Mouse (Mus musculus) adrenal gland, postnatal 36 days (tissue): ENCODE measurements around the gene Tmcc1. TPM values are rescaled to one million over a fixed set of nuclear protein-coding genes. Genes with fewer than 3 reads are reported as not detected.
"Not testable (repeated sequence)": the region's sequence is repeated elsewhere in the genome, so short reads cannot be mapped to it uniquely, and the experiment has no call there.

ENCODE experiments used
- DNase-seq, 2 experiments: peaks; one replicate each; pipeline ENCODE4 v3.0.0; 2021; ENCODE audit warnings: mixed read lengths in 1 of 2
- total RNA-seq, 2 experiments: library from RNA; stranded (reverse); gene quantifications; 2 replicates each; pipeline ENCODE4 v1.2.3; 2021

Gene Tmcc1
- total RNA-seq, 2 experiments from 2014 or later, result 20.8 to 20.9 TPM

DNA sequence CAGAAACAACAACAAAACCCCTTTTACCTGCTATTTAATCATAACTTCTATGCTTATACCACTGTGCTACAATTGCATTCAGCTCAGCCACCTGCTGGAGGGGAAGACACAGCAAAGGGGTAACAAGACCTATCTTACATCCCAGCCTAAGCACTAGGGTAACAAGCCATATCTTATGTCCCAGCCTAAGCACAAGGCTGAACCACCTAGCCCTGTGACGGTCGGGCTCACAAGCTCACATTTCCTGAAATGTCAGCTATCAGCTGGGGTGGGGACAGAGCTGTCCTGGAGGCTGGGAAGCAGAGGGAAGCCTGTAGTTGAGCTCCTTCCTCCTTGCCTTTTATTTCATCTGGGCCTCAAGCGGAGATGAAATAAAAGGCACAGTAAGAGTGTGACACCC is 115.7 kb downstream of the Tmcc1 start:
- no peak for DNase-seq

DNA sequence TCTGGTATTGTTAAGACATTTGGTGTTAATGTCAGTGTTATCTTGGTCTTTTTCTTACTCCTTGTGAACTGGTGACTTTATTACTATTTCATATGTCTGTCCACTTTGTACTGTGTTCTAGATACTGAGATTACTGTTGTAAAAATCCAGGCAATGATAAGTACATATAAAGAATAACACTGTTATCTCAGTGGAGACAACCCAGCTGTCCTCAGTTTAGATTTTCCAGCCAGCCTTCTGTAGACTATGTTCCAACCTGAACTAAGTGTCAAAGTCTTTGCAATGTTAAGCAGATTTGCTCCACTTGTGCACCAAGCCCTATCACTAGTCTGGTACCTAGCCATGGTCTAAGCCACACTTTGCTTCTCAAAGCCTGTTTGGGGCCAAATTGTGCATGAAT is 118.4 kb downstream of the Tmcc1 start:
- no peak for DNase-seq

DNA sequence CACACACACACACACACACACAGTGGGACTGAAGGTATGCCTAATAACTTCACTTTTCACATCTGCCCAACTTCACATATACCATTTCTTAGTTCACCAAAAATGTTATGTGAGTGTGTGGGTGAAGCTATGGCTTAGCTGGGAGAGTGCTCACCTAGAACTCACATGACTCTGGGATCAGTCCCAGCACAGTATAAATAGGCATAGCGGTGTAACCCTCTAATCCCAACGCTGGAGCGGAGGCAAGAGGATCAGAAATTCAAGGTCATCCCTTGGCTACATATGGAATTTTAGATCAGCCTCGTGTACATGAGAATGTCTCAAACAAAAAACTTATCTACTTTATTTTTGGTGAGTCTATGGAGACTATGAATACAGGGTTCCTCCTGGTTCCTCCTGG is 119.7 kb downstream of the Tmcc1 start:
- no peak for DNase-seq

DNA sequence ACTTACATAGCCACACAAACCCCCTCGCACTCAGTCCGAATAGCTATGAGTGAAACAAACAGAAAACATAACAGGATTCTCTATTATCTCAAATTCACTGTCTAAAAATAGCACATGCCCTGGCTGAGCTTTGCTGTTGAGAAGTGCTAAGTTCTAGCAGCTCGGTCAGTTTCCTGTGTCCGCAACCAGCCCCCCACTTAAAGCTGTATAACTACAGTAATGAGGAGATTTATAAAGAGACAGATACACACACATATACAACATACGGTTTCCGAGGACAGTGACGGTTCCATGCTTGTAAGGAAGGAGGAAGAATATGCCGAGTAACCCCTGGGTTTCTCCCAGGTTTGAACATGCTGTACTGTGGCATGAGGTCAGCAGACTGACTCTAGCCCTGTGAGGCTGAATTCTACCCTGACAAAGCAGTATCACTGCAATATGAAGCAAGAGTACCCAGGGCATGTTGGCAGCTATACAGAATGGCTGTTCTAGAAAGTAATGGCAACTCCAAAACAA is 120.5 kb downstream of the Tmcc1 start:
- DNase-seq, result peak; percentile 15 to 32

DNA sequence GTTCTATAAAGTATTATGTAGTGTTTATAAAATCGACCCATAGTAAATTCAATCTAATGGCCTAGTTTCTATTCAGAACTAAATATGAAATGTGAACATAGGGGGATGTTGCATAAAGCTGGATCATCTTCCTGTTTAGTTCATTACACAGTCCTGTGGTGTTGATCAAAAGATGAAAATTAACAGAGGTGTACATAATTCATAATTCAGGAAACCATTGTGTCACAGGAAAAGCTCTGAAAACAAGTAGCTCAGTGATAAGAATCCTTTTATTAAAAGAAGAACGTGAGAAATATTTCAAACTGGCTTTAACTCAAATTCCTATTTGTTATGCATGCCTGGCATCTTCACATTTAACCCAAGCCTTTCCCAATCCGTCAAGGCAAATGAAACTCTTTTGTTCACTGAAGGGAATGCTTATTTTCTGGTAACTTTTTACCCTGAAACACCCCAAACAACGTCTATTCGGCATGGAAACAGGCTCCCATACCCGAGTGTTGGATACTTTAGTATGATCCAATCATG is 121.0 kb downstream of the Tmcc1 start:
- no peak for DNase-seq

- no peak for DNase-seq
These were observed 121.5 kb downstream of the Tmcc1 start for GRCm38 (mm10) chr6:116071781-116072180.

DNA sequence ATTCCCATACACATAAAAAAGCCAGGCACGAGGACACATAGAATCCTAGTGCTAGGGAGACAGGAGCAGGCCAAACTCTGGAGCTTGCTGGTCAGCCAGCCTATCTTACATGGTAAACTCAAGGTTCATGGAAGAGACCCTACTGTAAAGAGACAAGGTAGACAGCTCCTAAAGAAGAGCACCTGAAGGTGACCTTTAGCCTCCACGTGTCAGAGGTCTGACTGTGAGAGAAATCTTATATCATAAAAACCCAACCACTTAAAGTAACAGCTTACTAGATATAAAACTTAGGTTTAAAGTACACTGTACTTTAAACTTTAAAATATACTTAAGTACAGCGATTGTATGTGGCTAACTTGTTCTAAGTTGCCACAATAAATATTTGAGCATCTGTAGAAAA is 122.7 kb downstream of the Tmcc1 start:
- no peak for DNase-seq

DNA sequence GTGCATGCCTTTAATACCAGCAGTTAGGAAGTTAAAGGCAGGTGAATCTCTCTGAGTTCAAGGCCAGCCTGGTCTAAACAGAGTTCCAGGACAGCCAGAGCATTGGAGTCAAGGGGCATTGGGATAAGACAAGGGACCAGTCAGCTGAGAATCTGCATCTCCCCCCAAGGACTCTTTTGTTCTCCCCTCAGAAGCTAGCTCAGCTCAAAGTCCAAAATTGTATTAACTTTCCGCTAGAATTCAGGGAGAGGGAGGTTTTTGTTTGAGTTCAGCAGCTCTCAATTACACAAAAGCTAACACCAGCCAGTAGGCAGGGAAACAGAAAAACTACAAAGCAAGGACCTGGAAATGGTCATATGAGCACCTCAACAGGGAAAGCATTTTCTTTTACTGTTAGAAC is 129.8 kb downstream of the Tmcc1 start:
- DNase-seq, result no peak

- DNase-seq, result not testable (repeated sequence)
These were observed 133.7 kb downstream of the Tmcc1 start for GRCm38 (mm10) chr6:116059542-116059941.

DNA sequence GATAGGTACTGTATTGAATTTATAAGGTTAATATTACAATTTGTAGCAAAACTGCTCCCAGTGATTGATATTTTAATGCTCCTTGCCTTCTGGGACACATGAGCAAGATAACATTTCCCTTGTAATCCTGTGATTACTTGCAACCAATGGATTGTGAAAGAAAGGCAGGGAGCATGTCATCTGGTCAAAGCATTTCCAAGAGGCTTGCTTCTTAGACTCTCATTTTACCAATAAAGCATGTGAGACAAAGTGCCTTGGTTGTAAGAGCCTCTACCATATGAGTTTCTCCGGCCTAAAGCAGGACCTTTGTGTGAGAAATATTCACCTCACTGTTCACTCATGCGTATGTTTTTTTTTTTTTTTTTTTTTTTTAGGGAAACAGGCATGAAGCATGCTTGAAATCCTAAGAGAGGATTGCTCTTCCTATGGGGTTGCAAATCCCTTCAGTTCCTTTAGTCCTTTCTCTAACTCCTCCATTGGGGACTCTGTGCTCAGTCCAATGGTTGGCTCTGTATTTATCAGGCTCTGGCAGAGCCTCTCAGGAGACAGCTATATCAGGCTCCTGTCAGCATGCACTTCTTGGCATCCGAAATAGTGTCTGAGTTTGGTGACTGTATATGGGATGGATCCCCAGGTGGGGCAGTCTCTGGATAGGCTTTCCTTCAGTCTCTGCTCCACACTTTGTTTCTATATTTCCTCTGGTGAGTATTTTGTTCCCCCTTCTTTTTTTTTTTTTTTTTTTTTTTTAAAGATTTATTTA is 134.6 kb downstream of the Tmcc1 start:
- DNase-seq, result no peak

GRCm38 (mm10) chr6:116056676-116057264 is 136.5 kb downstream of the Tmcc1 start:
- DNase-seq, result no peak

GRCm38 (mm10) chr6:116055766-116056165 is 137.5 kb downstream of the Tmcc1 start:
- no peak for DNase-seq

GRCm38 (mm10) chr6:116055001-116055471 is 138.2 kb downstream of the Tmcc1 start:
- DNase-seq, result peak; percentile 16 to 38

DNA sequence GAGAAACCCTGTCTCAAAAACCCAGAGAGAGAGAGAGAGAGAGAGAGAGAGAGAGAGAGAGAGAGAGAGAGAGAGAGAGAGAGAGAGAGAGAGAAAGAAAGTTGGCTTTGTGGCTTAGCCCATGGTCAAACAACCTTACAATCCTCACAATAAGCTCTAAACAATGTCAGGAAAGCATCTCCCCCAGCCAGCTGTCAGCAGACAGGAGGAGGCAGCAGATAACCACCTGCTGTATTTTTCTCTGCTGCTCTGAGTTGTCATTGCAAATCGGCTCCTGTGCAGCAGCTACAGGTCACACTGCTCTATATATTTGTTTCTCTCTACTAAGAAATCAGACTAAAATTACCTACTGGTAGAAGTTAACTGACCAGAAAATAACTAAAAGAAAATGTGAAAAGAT is 145.4 kb downstream of the Tmcc1 start:
- no peak for DNase-seq

GRCm38 (mm10) chr6:116047366-116047765 is 145.9 kb downstream of the Tmcc1 start:
- DNase-seq, result peak; percentile 5 to 13

GRCm38 (mm10) chr6:116044039-116044438 is 149.2 kb downstream of the Tmcc1 start:
- no peak for DNase-seq

DNA sequence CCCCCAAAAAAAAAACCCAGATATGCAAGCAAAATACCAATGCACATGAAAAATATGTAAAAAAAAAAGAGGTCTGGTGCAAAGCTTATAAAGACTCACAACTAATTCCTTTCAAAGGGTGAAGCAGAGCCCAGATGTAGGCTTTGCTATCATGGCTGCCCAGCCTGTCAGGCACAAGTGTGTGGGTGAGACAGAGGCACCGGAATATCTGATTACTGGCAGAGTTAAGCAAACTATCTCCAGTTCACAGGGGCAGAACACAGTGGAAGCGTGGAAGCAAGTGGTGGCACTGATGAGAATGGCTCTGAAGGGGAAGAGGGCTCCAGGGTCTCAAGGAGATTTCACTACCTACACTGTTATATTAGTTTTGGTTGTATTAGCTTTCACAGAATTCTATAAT is 155.1 kb downstream of the Tmcc1 start:
- no peak for DNase-seq

DNA sequence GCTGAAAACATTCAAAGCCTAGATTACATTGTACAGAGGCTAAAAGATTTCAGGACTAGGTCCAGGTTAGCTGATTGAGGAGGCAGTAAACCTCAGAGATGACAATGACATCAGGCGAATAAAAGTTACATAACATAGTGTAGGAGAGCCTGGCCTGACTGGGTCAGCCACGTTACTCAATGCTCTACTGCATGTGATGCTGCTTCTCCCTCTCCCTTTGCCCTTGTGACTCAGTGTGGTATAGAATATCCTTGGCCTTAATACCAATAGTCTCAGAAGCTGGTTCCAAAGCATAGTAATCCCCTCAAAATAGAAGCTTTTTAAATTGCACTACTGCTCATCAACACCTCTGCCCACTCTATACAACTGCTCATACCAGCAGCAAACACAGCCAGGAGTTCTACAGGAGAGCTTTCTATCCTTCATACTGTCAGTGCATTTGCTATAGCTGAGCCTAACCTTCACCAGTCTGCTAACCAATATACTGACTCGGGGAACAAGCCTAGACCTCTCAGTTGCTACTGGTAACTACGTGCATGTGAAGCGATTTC is 155.9 kb downstream of the Tmcc1 start:
- peak; percentile 13 to 47 for DNase-seq

- DNase-seq, result no peak
These were observed 156.7 kb downstream of the Tmcc1 start for GRCm38 (mm10) chr6:116036555-116036954.

GRCm38 (mm10) chr6:116031052-116031451 is 162.2 kb downstream of the Tmcc1 start:
- DNase-seq, result no peak

- DNase-seq, result no peak
These were observed 168.6 kb downstream of the Tmcc1 start for GRCm38 (mm10) chr6:116024666-116025065.

- DNase-seq, result no peak
These were observed 171.3 kb downstream of the Tmcc1 start for GRCm38 (mm10) chr6:116021961-116022485.

- DNase-seq, result no peak
These were observed 177.4 kb downstream of the Tmcc1 start for GRCm38 (mm10) chr6:116015902-116016301.
